Mouse (Mus musculus): ENCODE data around the gene Rprd2. TPM values are rescaled to one million over a fixed set of nuclear protein-coding genes. Genes with fewer than 3 reads are reported as not detected.

Gene Rprd2
- polyA plus RNA-seq, 1 experiment from 2014 or later, result 20.3 TPM

DNA sequence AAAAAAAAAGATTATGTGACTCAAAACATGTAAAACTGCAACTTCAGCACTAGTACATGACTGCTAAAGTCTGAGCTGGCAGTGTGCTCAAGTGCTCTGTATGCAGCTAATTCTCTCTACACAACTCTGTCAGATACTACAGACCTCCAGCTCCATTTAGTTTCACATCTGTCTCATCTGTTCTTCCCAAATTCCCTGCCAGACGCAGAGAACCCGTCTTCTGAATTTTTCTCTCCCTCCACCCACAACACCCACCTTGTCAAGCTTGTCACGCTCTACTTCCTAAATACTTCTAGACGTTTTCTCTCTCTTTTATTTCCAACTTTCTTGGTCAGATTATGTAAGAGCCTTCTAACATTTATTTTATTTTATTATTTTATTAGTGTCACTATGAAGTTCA is 19.9 kb downstream of the Rprd2 start:
- Histone ChIP-seq H3K27me3 (ENCODE audit: control insufficient read depth, insufficient read depth, low read length) (no peaks in the 10 kb centered on the region), H3K9me3 (replicated peaks; ENCODE audit: control insufficient read depth, low read length) (no peaks in the 10 kb centered on the region), H3K4me3 (replicated peaks; ENCODE audit: low read length) (no peak overlapping the region), H3K27ac (ENCODE audit: low read length) (no peak overlapping the region), H3K4me1 (ENCODE audit: control insufficient read depth, insufficient read depth, low read length) (no peaks in the 10 kb centered on the region), H3K36me3 (ENCODE audit: control insufficient read depth, insufficient read depth, low read length) (no peaks in the 10 kb centered on the region; the same call in 1 of the 2 replicates), H3K4me2 (ENCODE audit: low read depth, low read length) (no peak overlapping the region), H3K9ac (ENCODE audit: low read length) (no peak overlapping the region)
- no peak for ATAC-seq (ENCODE audit: insufficient read depth, low FRiP score)
- 75% methylated on average over 4 of the region's 4 CpGs for WGBS

GRCm38 (mm10) chr3:95794299-95794698 is 24.4 kb downstream of the Rprd2 start:
- Histone ChIP-seq H3K36me3 (ENCODE audit: control insufficient read depth, insufficient read depth, low read length) (no peaks in the 10 kb centered on the region; the same call in 1 of the 2 replicates), H3K9ac (ENCODE audit: low read length) (no peak overlapping the region), H3K4me3 (replicated peaks; ENCODE audit: low read length) (no peak overlapping the region), H3K9me3 (replicated peaks; ENCODE audit: control insufficient read depth, low read length) (no peaks in the 10 kb centered on the region), H3K27ac (ENCODE audit: low read length) (no peak overlapping the region), H3K27me3 (ENCODE audit: control insufficient read depth, insufficient read depth, low read length) (no peaks in the 10 kb centered on the region), H3K4me1 (ENCODE audit: control insufficient read depth, insufficient read depth, low read length) (no peaks in the 10 kb centered on the region), H3K4me2 (ENCODE audit: low read depth, low read length) (no peak overlapping the region)
- 65% methylated on average over 1 of the region's 1 CpGs for WGBS
- no peak for ATAC-seq (ENCODE audit: insufficient read depth, low FRiP score)

- Histone ChIP-seq H3K4me3 (replicated peaks; ENCODE audit: low read length) (no peak overlapping the region), H3K27ac (ENCODE audit: low read length) (no peak overlapping the region), H3K9me3 (replicated peaks; ENCODE audit: control insufficient read depth, low read length) (no peaks in the 10 kb centered on the region), H3K36me3 (ENCODE audit: control insufficient read depth, insufficient read depth, low read length) (no peaks in the 10 kb centered on the region; the same call in 1 of the 2 replicates), H3K9ac (ENCODE audit: low read length) (no peak overlapping the region), H3K4me2 (ENCODE audit: low read depth, low read length) (no peak overlapping the region), H3K4me1 (ENCODE audit: control insufficient read depth, insufficient read depth, low read length) (no peaks in the 10 kb centered on the region), H3K27me3 (ENCODE audit: control insufficient read depth, insufficient read depth, low read length) (no peaks in the 10 kb centered on the region)
- 72% methylated on average over 2 of the region's 2 CpGs for WGBS
- no peak for ATAC-seq (ENCODE audit: insufficient read depth, low FRiP score)
Measured at GRCm38 (mm10) chr3:95793662-95794061, 25.0 kb downstream of the Rprd2 start.

- Histone ChIP-seq H3K36me3 (ENCODE audit: control insufficient read depth, insufficient read depth, low read length) (0 out of 2 replicates have a peak, but pooled peaks cover 20% of the 10 kb centered on the region), H3K27ac (ENCODE audit: low read length) (no peak overlapping the region), H3K4me3 (replicated peaks; ENCODE audit: low read length) (no peak overlapping the region), H3K4me2 (ENCODE audit: low read depth, low read length) (no peak overlapping the region), H3K9ac (ENCODE audit: low read length) (no peak overlapping the region), H3K27me3 (ENCODE audit: control insufficient read depth, insufficient read depth, low read length) (no peaks in the 10 kb centered on the region), H3K4me1 (ENCODE audit: control insufficient read depth, insufficient read depth, low read length) (no peaks in the 10 kb centered on the region), H3K9me3 (replicated peaks; ENCODE audit: control insufficient read depth, low read length) (no peaks in the 10 kb centered on the region)
- ATAC-seq (ENCODE audit: insufficient read depth, low FRiP score), result no peak
- WGBS, result 89% methylated on average over 4 of the region's 4 CpGs
Measured at GRCm38 (mm10) chr3:95785501-95785900, 33.2 kb downstream of the Rprd2 start.

- peaks cover 7% of the 10 kb centered on the region; the same call in 1 of the 2 replicates for H3K36me3 ChIP-seq (ENCODE audit: control insufficient read depth, insufficient read depth, low read length)
- H3K27me3 ChIP-seq (ENCODE audit: control insufficient read depth, insufficient read depth, low read length), result no peaks in the 10 kb centered on the region
- H3K9me3 ChIP-seq (replicated peaks; ENCODE audit: control insufficient read depth, low read length), result no peaks in the 10 kb centered on the region
- no peaks in the 10 kb centered on the region for H3K4me1 ChIP-seq (ENCODE audit: control insufficient read depth, insufficient read depth, low read length)
- no peak overlapping the region for H3K4me3 ChIP-seq (replicated peaks; ENCODE audit: low read length)
- no peak overlapping the region for H3K9ac ChIP-seq (ENCODE audit: low read length)
- H3K27ac ChIP-seq (ENCODE audit: low read length), result no peak overlapping the region
- no peak for ATAC-seq (ENCODE audit: insufficient read depth, low FRiP score)
- H3K4me2 ChIP-seq (ENCODE audit: low read depth, low read length), result no peak overlapping the region
Measured at GRCm38 (mm10) chr3:95771985-95772384, 46.7 kb downstream of the Rprd2 start.

GRCm38 (mm10) chr3:95765534-95765933 is 53.1 kb downstream of the Rprd2 start:
- 90% methylated on average over 10 of the region's 10 CpGs for WGBS
- 0 out of 2 replicates have a peak, but pooled peaks cover 9% of the 10 kb centered on the region for H3K36me3 ChIP-seq (ENCODE audit: control insufficient read depth, insufficient read depth, low read length)

GRCm38 (mm10) chr3:95763811-95764210 is 54.9 kb downstream of the Rprd2 start:
- H3K4me2 ChIP-seq (ENCODE audit: low read depth, low read length), result no peak overlapping the region
- no peaks in the 10 kb centered on the region for H3K9me3 ChIP-seq (replicated peaks; ENCODE audit: control insufficient read depth, low read length)
- ATAC-seq (ENCODE audit: insufficient read depth, low FRiP score), result no peak
- no peak overlapping the region for H3K27ac ChIP-seq (ENCODE audit: low read length)
- H3K27me3 ChIP-seq (ENCODE audit: control insufficient read depth, insufficient read depth, low read length), result no peaks in the 10 kb centered on the region
- no peak overlapping the region for H3K4me3 ChIP-seq (replicated peaks; ENCODE audit: low read length)
- H3K36me3 ChIP-seq (ENCODE audit: control insufficient read depth, insufficient read depth, low read length), result 0 out of 2 replicates have a peak, but pooled peaks cover 9% of the 10 kb centered on the region
- 0 out of 2 replicates have a peak, but pooled peaks cover 2% of the 10 kb centered on the region for H3K4me1 ChIP-seq (ENCODE audit: control insufficient read depth, insufficient read depth, low read length)
- WGBS, result 73% methylated on average over 10 of the region's 10 CpGs
- H3K9ac ChIP-seq (ENCODE audit: low read length), result no peak overlapping the region

More at GRCm38 (mm10) chr3:95765534-95765933, 53.1 kb downstream of the Rprd2 start:
- Histone ChIP-seq H3K27me3 (ENCODE audit: control insufficient read depth, insufficient read depth, low read length) (no peaks in the 10 kb centered on the region), H3K27ac (ENCODE audit: low read length) (no peak overlapping the region), H3K4me3 (replicated peaks; ENCODE audit: low read length) (no peak overlapping the region), H3K4me2 (ENCODE audit: low read depth, low read length) (no peak overlapping the region), H3K4me1 (ENCODE audit: control insufficient read depth, insufficient read depth, low read length) (0 out of 2 replicates have a peak, but pooled peaks cover 2% of the 10 kb centered on the region), H3K9me3 (replicated peaks; ENCODE audit: control insufficient read depth, low read length) (no peaks in the 10 kb centered on the region), H3K9ac (ENCODE audit: low read length) (no peak overlapping the region)
- no peak for ATAC-seq (ENCODE audit: insufficient read depth, low FRiP score)

GRCm38 (mm10) chr3:95762961-95763360 is 55.7 kb downstream of the Rprd2 start:
- 44% methylated on average over 6 of the region's 6 CpGs for WGBS
- Histone ChIP-seq H3K27me3 (ENCODE audit: control insufficient read depth, insufficient read depth, low read length) (no peaks in the 10 kb centered on the region), H3K4me2 (ENCODE audit: low read depth, low read length) (peak overlapping the region; percentile 15; the same call in 1 of the 2 replicates), H3K4me1 (ENCODE audit: control insufficient read depth, insufficient read depth, low read length) (0 out of 2 replicates have a peak, but pooled peaks cover 2% of the 10 kb centered on the region), H3K4me3 (replicated peaks; ENCODE audit: low read length) (no peak overlapping the region), H3K27ac (ENCODE audit: low read length) (peak overlapping the region; percentile 86), H3K36me3 (ENCODE audit: control insufficient read depth, insufficient read depth, low read length) (0 out of 2 replicates have a peak, but pooled peaks cover 9% of the 10 kb centered on the region), H3K9ac (ENCODE audit: low read length) (no peak overlapping the region), H3K9me3 (replicated peaks; ENCODE audit: control insufficient read depth, low read length) (no peaks in the 10 kb centered on the region)
- peak; percentile 55; the same call in 1 of the 2 replicates for ATAC-seq (ENCODE audit: insufficient read depth, low FRiP score)

DNA sequence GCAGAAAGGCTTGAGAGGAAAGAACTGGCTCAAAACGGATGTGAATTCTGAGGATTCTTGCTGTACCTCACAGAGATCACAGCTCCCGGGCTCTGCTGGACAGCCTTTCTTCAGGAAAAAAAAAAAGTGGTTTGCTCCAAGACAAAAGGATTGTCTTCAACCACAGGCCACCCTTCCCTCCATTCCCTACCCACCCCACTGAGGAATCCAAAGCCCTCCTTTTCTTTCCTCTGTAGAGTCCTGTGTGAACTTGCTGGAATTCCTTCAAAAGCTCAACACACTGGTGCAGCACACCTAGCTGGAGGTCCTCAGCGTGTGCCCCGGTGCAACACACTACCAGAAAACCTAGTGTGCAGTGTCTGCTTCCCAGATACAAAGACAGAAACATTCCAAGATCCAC is 56.9 kb downstream of the Rprd2 start:
- Histone ChIP-seq H3K4me1 (ENCODE audit: control insufficient read depth, insufficient read depth, low read length) (0 out of 2 replicates have a peak, but pooled peaks cover 2% of the 10 kb centered on the region), H3K9me3 (replicated peaks; ENCODE audit: control insufficient read depth, low read length) (no peaks in the 10 kb centered on the region), H3K4me3 (replicated peaks; ENCODE audit: low read length) (no peak overlapping the region), H3K36me3 (ENCODE audit: control insufficient read depth, insufficient read depth, low read length) (0 out of 2 replicates have a peak, but pooled peaks cover 9% of the 10 kb centered on the region), H3K9ac (ENCODE audit: low read length) (no peak overlapping the region), H3K27me3 (ENCODE audit: control insufficient read depth, insufficient read depth, low read length) (no peaks in the 10 kb centered on the region), H3K4me2 (ENCODE audit: low read depth, low read length) (no peak overlapping the region), H3K27ac (ENCODE audit: low read length) (peak overlapping the region; percentile 44)
- 68% methylated on average over 4 of the region's 4 CpGs for WGBS
- ATAC-seq (ENCODE audit: insufficient read depth, low FRiP score), result no peak
